Mouse (Mus musculus) megakaryocyte, embryonic 14.5 days (primary cell): Measurements from ENCODE around the gene Rtn4ip1. TPM values are rescaled to one million over a fixed set of nuclear protein-coding genes. Genes with fewer than 3 reads are reported as not detected.

ENCODE experiments used
- H3K27me3 ChIP-seq: replicated peaks from 2 replicates; pipeline ENCODE3; 2012; ENCODE audit warnings: inconsistent platforms
- H3K36me3 ChIP-seq: replicated peaks from 2 replicates; pipeline ENCODE3; 2012; ENCODE audit warnings: low read length, inconsistent platforms, mixed read lengths
- H3K4me1 ChIP-seq: 2 replicates; pipeline ENCODE4 v1.6.1; 2012; ENCODE audit warnings: inconsistent platforms
- H3K4me3 ChIP-seq: replicated peaks from 2 replicates; pipeline ENCODE3; 2012; ENCODE audit warnings: moderate library complexity, mild to moderate bottlenecking, inconsistent platforms
- H3K9me3 ChIP-seq: 2 replicates; pipeline ENCODE4 v1.6.1; 2012; ENCODE audit warnings: inconsistent platforms
- FLI1 ChIP-seq: IDR thresholded peaks from 2 replicates; pipeline ENCODE4 v1.6.1; 2012; ENCODE audit warnings: low read length, inconsistent platforms, mixed read lengths
- GATA1 ChIP-seq: IDR thresholded peaks from 3 replicates; pipeline ENCODE4 v1.6.1; 2012; ENCODE audit warnings: mixed read lengths, low read length, inconsistent platforms, borderline replicate concordance
- polyA plus RNA-seq: library from polyadenylated mRNA; stranded (reverse); fragments of >175 nt; gene quantifications from 2 replicates; pipeline ENCODE4 v1.2.3, GENCODE M21; 2012; ENCODE audit warnings: low replicate concordance; ENCODE audit not compliant: insufficient read depth

The Rtn4ip1 gene
- polyA plus RNA-seq, 1 experiment: 2.1 TPM

- peaks cover 20% of the 10 kb centered on the region for H3K27me3 ChIP-seq
- no peak for TF ChIP-seq FLI1
- TF ChIP-seq GATA1: no peak
- H3K36me3 ChIP-seq: no peaks in the 10 kb centered on the region
- H3K4me3 ChIP-seq: no peak overlapping the region
- peaks cover 4% of the 10 kb centered on the region for H3K4me1 ChIP-seq
- H3K9me3 ChIP-seq: no peaks in the 10 kb centered on the region
Measured at GRCm38 (mm10) chr10:43982470-43982869, 80.9 kb downstream of the Rtn4ip1 start.

DNA sequence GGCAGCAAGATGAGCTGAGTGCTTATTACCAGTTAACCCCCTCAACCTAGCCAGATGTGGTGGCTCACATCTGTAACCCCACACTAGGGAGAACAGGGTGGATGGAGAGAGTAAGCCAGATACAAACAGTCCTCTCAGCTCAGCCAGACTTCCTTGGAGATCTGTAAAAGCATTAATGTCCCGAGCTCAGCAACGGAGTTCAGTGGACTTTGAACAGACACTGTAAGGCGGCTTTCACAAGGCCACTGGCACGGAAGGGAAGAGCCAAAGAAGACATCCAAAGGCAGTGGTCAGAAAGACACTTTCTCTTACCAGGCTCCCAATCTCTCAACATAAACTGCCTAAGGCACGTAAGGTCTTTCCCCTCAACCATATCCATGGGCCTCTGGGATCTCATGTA is 81.6 kb downstream of the Rtn4ip1 start:
- H3K27me3 ChIP-seq: peaks cover 20% of the 10 kb centered on the region
- no peaks in the 10 kb centered on the region for H3K9me3 ChIP-seq
- peaks cover 4% of the 10 kb centered on the region for H3K4me1 ChIP-seq
- no peaks in the 10 kb centered on the region for H3K36me3 ChIP-seq
- TF ChIP-seq GATA1 (no peak), FLI1 (no peak)
- H3K4me3 ChIP-seq: no peak overlapping the region

DNA sequence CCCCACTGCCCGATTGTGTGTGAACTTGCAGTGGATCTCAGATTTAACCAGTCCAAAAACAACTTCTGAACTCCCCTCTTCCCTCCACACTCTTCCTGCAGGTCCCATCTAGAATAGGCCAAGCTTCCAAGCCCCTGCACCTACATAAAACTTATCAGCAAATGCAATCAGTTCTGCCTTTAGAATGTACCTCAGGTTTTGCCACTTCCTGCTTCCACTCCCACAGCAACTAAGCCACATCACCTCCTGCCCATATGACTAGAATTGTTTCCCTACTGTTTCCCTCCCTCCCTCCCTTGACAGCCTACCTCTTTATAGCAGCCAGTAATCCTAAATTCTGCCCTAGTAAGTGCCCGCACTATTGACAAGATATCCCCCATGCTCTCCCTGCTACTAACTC is 82.3 kb downstream of the Rtn4ip1 start:
- Histone ChIP-seq H3K4me1 (peaks cover 4% of the 10 kb centered on the region), H3K4me3 (no peak overlapping the region), H3K27me3 (peaks cover 19% of the 10 kb centered on the region), H3K36me3 (no peaks in the 10 kb centered on the region), H3K9me3 (no peaks in the 10 kb centered on the region)
- TF ChIP-seq FLI1 (no peak), GATA1 (no peak)

- no peaks in the 10 kb centered on the region for H3K36me3 ChIP-seq
- H3K9me3 ChIP-seq: peaks cover 4% of the 10 kb centered on the region; the same call in 1 of the 2 replicates
- no peak overlapping the region for H3K4me3 ChIP-seq
- no peak for TF ChIP-seq FLI1
- no peak for TF ChIP-seq GATA1
- peaks cover 19% of the 10 kb centered on the region for H3K27me3 ChIP-seq
- peaks cover 9% of the 10 kb centered on the region for H3K4me1 ChIP-seq
Measured at GRCm38 (mm10) chr10:43991268-43991667, 89.7 kb downstream of the Rtn4ip1 start.

DNA sequence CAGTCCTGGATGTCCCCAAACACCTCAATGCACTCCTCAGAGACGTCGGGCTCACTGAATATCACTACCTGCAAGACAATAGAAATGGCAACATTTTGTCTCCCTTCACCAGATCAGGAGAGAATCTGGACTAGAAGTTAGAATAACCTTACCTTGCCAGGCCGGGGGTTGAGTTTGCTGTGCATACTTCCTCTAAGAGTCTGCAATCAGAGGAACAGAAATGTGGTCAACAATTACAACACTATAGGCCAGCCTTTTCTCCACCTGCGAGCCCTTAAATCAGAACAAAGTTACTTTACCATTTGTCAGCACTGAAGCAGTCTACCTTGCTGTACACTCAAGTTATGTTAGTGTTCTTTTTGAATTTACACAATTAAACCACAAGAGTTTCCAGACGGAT is 90.9 kb downstream of the Rtn4ip1 start:
- TF ChIP-seq FLI1 (no peak), GATA1 (no peak)
- H3K27me3 ChIP-seq: peaks cover 23% of the 10 kb centered on the region
- no peak overlapping the region for H3K4me3 ChIP-seq
- H3K36me3 ChIP-seq: no peaks in the 10 kb centered on the region
- H3K4me1 ChIP-seq: peaks cover 12% of the 10 kb centered on the region
- H3K9me3 ChIP-seq: peaks cover 4% of the 10 kb centered on the region; the same call in 1 of the 2 replicates

DNA sequence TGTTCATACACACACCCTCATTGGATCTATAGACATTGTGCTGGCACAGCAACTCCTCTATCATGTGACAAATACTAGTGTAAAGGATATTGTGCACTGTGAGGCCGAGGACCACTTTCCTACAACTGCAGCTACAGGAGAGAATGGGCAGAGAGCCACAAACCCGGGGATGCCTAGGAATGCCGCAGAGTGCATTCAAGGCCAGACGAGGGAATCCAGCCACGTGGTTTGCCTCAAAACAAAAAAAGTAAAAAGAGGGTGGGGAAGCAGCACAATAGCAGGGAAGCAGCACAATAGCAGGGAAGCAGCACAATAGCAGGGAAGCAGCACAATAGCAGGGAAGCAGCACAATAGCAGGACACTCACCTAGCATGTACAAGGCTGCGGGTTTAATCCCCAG is 91.6 kb downstream of the Rtn4ip1 start:
- TF ChIP-seq FLI1 (no peak), GATA1 (no peak)
- H3K9me3 ChIP-seq: peaks cover 4% of the 10 kb centered on the region; the same call in 1 of the 2 replicates
- H3K4me1 ChIP-seq: peaks cover 12% of the 10 kb centered on the region
- peaks cover 29% of the 10 kb centered on the region for H3K27me3 ChIP-seq
- no peaks in the 10 kb centered on the region for H3K36me3 ChIP-seq
- no peak overlapping the region for H3K4me3 ChIP-seq

DNA sequence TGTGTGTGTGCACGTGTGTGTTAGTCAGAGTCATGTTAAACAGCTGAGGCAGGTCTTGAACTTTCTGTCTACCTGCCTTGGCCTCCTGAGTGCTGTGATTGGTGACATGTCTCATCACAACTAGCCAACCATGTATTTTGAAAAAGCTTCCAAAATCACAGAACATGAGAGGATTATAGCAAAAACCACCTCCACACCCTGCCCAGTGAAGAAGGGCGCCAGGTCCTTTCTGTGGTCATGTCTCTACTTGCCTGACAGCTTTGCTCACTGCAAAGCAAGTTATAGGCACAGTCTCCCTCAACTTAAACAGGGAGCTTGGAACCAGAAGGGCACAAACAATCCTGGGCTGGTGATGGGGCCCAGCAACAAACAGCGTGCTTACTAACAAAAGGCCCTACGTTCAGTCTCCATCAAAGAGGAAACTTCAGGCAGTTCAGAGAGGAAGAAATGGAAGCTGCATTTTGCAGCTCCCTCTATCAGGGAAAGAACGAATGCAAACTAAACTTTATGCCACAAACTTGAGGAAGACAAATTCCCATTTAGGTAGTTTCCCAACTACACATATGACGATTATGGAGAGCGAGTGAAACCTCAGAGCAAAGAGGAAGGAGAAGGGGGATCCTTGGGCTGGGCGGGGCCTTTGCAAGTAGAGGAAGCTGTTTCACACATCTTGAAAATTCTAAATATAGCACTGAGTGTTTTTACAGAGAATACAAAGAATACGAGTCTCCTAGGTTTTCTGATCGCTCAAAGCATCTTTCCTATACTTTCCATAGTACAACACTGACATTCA is 94.4 kb downstream of the Rtn4ip1 start:
- peaks cover 4% of the 10 kb centered on the region; the same call in 1 of the 2 replicates for H3K9me3 ChIP-seq
- H3K36me3 ChIP-seq: no peaks in the 10 kb centered on the region
- H3K4me3 ChIP-seq: no peak overlapping the region
- TF ChIP-seq FLI1: no peak
- TF ChIP-seq GATA1: no peak
- H3K4me1 ChIP-seq: peaks cover 12% of the 10 kb centered on the region
- peaks cover 56% of the 10 kb centered on the region for H3K27me3 ChIP-seq

DNA sequence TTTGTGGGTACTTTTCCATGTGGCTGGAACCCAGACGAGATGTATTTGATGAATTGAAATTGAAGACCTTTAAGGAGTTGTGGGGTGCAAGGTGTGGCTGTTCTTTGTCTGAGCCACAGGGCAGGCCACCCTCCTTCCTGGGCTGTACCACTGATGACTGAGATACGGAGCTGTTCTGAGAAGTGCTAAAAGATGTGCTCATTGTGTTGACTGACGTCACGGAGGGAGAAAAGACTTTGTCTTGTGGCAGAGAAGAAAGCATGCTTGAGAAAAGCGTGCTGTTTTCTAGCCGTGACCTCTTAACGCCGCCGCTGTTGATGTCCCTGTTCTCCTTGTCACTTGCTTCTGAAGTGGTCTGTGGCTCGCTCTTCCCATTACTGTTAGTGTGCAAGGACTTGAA is 95.7 kb downstream of the Rtn4ip1 start:
- Histone ChIP-seq H3K36me3 (no peaks in the 10 kb centered on the region), H3K4me3 (no peak overlapping the region), H3K27me3 (peaks cover 64% of the 10 kb centered on the region), H3K4me1 (peaks cover 9% of the 10 kb centered on the region), H3K9me3 (no peaks in the 10 kb centered on the region)
- TF ChIP-seq GATA1: no peak
- no peak for TF ChIP-seq FLI1

DNA sequence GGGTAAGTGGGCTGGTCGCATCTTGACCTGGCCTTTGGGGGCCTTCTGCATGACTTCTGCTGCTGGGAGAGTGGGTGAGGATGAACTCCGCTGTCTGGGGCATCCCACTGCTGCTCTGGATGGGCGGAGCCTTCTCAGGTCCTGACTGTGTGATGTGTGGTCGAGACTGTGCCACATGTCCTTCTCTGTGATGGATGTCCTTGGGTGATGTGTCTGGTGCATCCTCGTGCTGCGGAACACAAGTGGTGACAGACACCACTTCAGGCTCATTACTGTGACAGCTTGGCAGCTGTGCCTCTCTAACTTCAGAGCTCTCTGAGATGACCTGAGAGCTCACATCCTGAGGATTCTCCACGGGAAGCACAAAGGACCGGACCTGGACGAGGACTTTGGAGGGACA is 96.4 kb downstream of the Rtn4ip1 start:
- Histone ChIP-seq H3K27me3 (peaks cover 68% of the 10 kb centered on the region), H3K4me1 (peaks cover 14% of the 10 kb centered on the region), H3K4me3 (no peak overlapping the region), H3K9me3 (no peaks in the 10 kb centered on the region), H3K36me3 (no peaks in the 10 kb centered on the region)
- TF ChIP-seq GATA1 (no peak), FLI1 (no peak)

GRCm38 (mm10) chr10:43998503-43999082 is 97.0 kb downstream of the Rtn4ip1 start:
- H3K4me1 ChIP-seq: peaks cover 20% of the 10 kb centered on the region

More at GRCm38 (mm10) chr10:43998503-43999082, 97.0 kb downstream of the Rtn4ip1 start:
- TF ChIP-seq GATA1: no peak
- TF ChIP-seq FLI1: no peak
- H3K27me3 ChIP-seq: peaks cover 69% of the 10 kb centered on the region
- H3K9me3 ChIP-seq: no peaks in the 10 kb centered on the region
- H3K4me3 ChIP-seq: no peak overlapping the region
- H3K36me3 ChIP-seq: no peaks in the 10 kb centered on the region
